Mouse (Mus musculus): ENCODE results near the gene Sgf29.

- TF ChIP-seq CTCF (IDR thresholded peaks at IDR 0.05; ENCODE audit: low read depth, low read length) (no peak), EP300 (IDR thresholded peaks at IDR 0.05; ENCODE audit: insufficient read depth, low read depth, low read length) (no peak)
These were observed 16.2 kb downstream of the Sgf29 start for GRCm38 (mm10) chr7:126665269-126665668.
